Mouse (Mus musculus) CD4-positive helper T cell, adult 2 months (primary cell): ENCODE data around the gene Llgl1.

ENCODE experiments used
- DNase-seq: peaks from one replicate; pipeline ENCODE4 v3.0.0-alpha.2; 2012; ENCODE audit warnings: low read depth, missing footprints, low spot score

Gene Llgl1

GRCm38 (mm10) chr11:60726601-60727391, 27.3 kb downstream of the Llgl1 start, which contains the start of gene Flii:
Flii (minus strand) TSS chr11:60727263.
- peak; percentile 87 for DNase-seq

GRCm38 (mm10) chr11:60727392-60728140, 28.0 kb downstream of the Llgl1 start:
- no peak for DNase-seq

DNA sequence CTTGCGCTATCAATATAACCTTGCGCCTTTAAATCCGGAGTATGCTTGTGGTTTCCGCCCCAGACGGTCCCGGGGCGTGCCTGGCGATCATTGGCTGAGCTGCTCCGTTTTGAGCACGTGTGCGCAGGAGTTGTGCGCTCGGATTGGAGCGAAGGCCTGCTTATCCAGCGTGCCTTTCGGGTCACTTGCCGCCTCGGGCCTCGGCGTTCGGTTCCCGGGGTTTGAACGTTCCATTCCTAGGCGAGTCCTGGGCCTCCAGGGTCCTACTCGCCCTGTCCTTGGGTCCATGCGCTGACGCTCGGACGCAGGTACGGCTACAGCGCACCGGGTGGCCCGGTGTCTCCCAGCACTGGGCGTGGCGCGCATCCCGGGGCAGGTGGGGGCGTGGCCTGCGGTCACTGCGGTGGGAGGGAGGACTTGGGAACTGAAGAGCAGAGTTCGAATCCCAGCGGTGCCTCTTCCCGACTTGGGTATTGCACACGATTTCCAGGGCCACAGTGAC, 28.8 kb downstream of the Llgl1 start, which contains the start of gene Mief2:
Gene Mief2 (plus strand): TSS at position 139 of the 502 bp plus-strand sequence.
- peak; percentile 96 for DNase-seq

DNA sequence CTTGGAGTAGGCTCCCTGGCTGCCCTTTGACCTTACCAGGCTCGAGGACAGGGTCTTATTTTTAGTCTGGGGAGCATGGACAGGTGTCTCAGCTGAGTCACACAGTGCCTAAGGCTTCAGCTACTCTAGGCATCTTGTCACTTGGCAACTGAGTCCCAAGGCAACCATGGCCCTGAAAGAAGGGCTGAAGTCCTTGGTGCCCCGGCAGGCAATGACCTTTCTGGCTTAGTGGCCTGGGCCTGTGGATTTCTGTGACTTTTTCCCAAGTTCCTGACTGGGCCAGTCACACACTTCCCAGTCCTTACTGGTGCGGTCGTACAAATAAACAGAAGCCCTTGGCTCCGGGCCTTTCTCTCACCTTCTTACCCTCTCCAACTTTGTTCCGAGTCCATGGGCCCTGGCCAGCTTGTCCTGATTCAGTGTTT, 29.7 kb downstream of the Llgl1 start:
- DNase-seq, result no peak

- no peak for DNase-seq
These were observed 30.6 kb downstream of the Llgl1 start for GRCm38 (mm10) chr11:60730169-60730568.

DNA sequence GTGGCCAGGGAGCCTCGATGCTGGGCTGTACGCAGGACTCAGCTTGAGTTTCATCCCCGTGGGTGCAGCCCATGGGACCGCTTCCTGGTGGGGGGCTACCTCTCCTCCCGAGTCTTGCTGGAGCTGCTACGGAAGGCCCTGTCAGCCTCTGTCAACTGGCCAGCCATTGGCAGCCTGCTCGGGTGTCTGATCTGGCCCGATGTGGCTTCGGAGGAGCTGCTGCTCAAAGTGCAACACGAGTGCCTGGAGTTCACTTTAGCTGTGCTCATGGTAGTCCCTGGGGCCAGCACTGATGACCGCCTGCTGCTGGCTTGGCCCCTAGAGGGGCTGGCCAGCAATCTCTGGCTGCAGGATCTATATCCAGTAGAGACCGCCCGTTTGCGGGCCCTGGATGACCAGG, 31.7 kb downstream of the Llgl1 start:
- DNase-seq, result no peak

DNA sequence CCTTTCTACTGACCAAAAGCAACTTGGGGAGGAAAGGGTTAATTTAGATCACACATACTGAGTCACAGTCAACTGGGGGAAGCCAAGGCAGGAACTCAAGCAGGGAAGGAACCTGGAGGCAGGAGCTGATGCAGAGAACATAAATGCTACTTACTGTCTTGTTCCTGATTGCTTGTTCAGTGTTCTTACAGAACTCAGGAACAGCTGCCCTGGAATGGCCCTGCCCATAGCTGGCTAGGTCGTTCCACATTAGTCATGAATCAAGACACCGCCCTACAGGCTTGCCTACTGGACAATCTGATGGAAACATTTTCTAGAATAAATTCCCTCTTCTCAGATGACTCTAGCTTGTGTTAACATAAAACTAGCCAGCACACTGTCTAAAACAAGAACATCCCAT, 34.7 kb downstream of the Llgl1 start:
- DNase-seq, result no peak

GRCm38 (mm10) chr11:60735191-60735590, 35.7 kb downstream of the Llgl1 start:
- DNase-seq, result no peak

GRCm38 (mm10) chr11:60736491-60736890, 37.0 kb downstream of the Llgl1 start:
- no peak for DNase-seq

DNA sequence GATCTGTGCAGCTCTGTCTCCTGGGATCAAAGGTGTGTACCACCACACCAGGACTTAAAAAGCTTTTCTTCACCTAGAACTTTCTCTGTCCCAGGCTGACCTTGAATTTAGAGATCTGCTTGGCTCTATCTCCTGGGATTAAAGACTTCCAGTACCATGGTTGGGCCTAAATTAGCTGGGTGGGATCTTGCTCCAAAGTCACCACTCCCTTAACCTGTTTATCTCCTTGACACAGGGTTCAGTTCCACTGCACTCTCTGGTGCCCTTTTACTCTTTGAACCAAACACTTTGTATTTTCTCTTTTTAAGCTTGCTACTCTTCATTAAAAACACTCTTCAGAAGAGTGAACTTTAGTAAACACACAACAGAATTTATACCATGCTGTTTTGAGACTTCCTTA, 37.9 kb downstream of the Llgl1 start:
- no peak for DNase-seq

GRCm38 (mm10) chr11:60740321-60740720, 40.8 kb downstream of the Llgl1 start:
- DNase-seq, result no peak

GRCm38 (mm10) chr11:60755570-60755969, 56.0 kb downstream of the Llgl1 start:
- DNase-seq, result no peak

DNA sequence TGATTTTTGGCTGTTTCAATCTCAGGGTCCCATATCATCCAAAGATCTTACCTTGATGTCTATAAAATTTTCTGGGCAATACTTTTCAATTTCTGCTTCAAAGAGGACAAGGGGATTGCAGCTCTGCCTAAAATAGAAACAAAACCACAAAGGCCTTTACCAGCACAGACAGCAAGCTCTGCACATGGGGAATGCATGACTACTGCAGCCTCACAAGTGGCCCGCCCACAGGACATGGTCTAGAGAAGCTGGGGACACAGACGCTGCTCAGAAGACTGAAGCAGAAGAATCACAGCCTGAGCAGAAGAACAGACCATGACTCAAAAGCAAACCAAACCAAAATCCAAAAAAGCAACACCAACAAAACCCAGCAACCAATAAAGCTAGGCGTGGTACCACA, 62.2 kb downstream of the Llgl1 start:
- DNase-seq, result no peak
